Mouse (Mus musculus): Measurements from ENCODE around the gene Ctr9. TPM values are rescaled to one million over a fixed set of nuclear protein-coding genes. Genes with fewer than 3 reads are reported as not detected.

Ctr9 gene
- total RNA-seq, 2 experiments from 2014 or later, result 12.6 to 12.9 TPM

- intact Hi-C loops (cut with DNase I), result loop anchor here (2.0 to 5.0 kb wide), 2 partner anchors 40 to 89 kb away; no protein-coding TSS in a partner anchor
- peak; percentile 95 to 98 for DNase-seq
These were observed 54.3 kb downstream of the Ctr9 start, which contains the start of gene Eif4g2 for GRCm38 (mm10) chr7:111082822-111083732. TSS of gene Eif4g2 (minus strand) at chr7:111083030.

DNA sequence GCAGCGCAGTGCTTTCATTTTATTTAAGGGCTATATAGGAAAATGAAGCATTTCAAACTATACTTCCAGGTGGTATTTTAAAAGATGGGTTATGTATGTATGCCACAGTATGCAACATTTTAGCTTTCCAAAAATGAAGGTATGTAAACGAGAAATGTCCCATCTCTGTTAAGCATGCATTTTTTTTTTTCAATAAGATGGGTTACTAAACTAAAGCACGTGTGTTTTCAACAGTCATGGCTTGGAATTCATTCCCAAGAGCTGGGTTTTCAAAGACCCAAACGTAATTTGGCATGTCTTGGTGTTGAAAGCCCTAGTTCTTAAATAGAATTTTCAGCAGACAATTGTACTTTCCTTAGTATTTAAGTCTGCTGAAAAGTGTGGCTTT lies 55.0 kb downstream of the Ctr9 start:
- DNase-seq, result no peak
- intact Hi-C loops (cut with DNase I), result loop anchor here (2.0 to 5.0 kb wide), 2 partner anchors 39 to 89 kb away; no protein-coding TSS in a partner anchor

DNA sequence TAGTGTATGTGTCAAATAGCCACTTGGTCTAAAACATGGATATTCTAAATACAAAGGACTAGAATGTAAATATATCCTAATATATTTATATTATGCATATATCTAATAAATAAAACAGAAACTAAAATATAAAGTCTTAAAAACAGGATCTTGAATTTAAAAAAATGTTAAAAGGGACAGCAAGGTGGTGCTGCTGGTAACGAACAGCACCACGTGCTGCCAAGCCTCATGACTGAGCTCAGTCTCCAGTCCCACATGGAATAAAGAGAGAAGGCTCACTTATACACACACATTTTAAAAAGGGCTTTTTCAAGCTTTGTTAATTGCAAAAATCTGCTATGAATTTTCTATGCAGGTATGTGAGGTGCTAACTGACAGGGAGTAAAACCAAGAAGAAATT lies 55.7 kb downstream of the Ctr9 start:
- DNase-seq, result no peak
- intact Hi-C loops (cut with DNase I), result loop anchor here (5.0 kb wide), 1 partner anchor 88 kb away; no protein-coding TSS in a partner anchor

DNA sequence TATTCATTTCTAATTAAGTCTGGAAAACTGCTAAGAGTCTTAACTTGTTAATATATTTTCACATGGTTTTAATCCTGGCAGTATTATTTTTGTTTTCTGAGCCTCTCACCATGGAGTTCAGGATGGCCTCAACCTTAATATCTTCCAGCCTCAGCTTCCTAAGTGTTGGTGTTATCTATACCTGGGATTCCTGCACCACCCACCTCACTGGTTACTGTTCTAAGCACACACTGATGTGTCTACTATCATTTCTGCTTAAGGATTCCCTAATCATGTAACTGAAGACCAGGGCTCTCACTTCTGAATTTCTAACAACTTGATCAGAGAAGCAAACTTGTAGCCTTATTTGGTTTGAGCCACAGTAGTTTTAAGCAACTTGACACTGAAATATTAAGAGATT lies 56.4 kb downstream of the Ctr9 start:
- no peak for DNase-seq
- intact Hi-C loops (cut with DNase I), result no loop called here

- intact Hi-C loops (cut with DNase I), result no loop called here
- no peak for DNase-seq
These were observed 66.4 kb downstream of the Ctr9 start for GRCm38 (mm10) chr7:111095169-111095568.

DNA sequence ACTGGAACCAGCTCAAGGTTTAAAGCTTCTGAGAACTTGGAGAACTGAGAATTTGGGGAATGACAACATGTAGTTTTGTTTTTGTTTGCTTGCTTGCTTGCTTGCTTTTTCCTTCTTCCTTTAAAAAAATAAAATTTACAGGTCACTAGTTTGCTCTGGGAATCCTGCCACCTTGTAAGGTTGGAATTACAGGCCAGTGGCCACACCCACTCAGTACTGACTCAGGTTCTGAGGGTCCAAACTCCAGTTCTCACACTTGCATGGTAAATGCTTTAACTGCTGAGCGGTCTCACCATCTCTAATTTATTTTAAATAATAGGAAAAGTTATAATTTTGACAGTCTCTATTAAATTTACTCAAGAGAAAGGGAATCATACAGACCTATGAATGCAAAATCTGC lies 69.4 kb downstream of the Ctr9 start:
- no peak for DNase-seq
- intact Hi-C loops (cut with DNase I), result no loop called here

Other genes with a start within 250 kb of the Ctr9 start
- gene Rnf141, start 184.5 kb upstream of the Ctr9 start, total RNA-seq (2021), result 10 to 100 TPM; 17.6 to 20.4 TPM
- 1 to 10 TPM; 4.5 to 8.0 TPM for gene Lyve1, start 165.7 kb upstream of the Ctr9 start, total RNA-seq (2021)
- gene Mrvi1, start 46.5 kb upstream of the Ctr9 start, total RNA-seq (2021), result 1 to 10 TPM; 6.0 to 6.5 TPM
- gene Eif4g2, start 54.1 kb downstream of the Ctr9 start, total RNA-seq (2021), result 100 to 1,000 TPM; 625 to 714 TPM

Measured in gastrocnemius, postnatal 36 days (tissue).